Mouse (Mus musculus): ENCODE measurements around the gene Zfp51. TPM values are rescaled to one million over a fixed set of nuclear protein-coding genes. Genes with fewer than 3 reads are reported as not detected.
"Not testable (repeated sequence)": the region's sequence is repeated elsewhere in the genome, so short reads cannot be mapped to it uniquely, and the experiment has no call there.

The Zfp51 gene
- polyA plus RNA-seq (2015; fragmentation: Nextera tagmentation; extraction: Ambion mirVana), result 13.5 and 15.3 TPM in 2 replicates

GRCm38 (mm10) chr17:21450138-21450704 is at the start of gene Zfp51:
TSS of gene Zfp51 (plus strand) at chr17:21450374.
- ATAC-seq (ENCODE audit: insufficient number of reproducible peaks, low FRiP score, low TSS enrichment, low read depth), result peak; percentile 99
- Histone ChIP-seq H3K9me3 (replicated peaks) (no peaks in the 10 kb centered on the region), H3K27ac (replicated peaks) (peak within 1 kb of the TSS; percentile 98), H3K4me2 (replicated peaks) (peak within 1 kb of the TSS; percentile 65), H3K4me1 (peaks cover 7% of the 10 kb centered on the region), H3K9ac (peak within 1 kb of the TSS; percentile 55), H3K36me3 (peaks cover 3% of the 10 kb centered on the region; the same call in 1 of the 2 replicates), H3K4me3 (replicated peaks) (peak within 1 kb of the TSS; percentile 66), H3K27me3 (no peaks in the 10 kb centered on the region)
- whole genome bisulfite sequencing, result under 1% methylated on average over 26 of the region's 26 CpGs

GRCm38 (mm10) chr17:21422664-21423599 is 27.2 kb upstream of the Zfp51 start, which contains the start of gene Zfp54:
TSS of gene Zfp54 (plus strand) at chr17:21423227.
- Histone ChIP-seq H3K4me1 (no peaks in the 10 kb centered on the region), H3K27me3 (no peaks in the 10 kb centered on the region), H3K27ac (replicated peaks) (peak within 1 kb of the TSS; percentile 83), H3K36me3 (no peaks in the 10 kb centered on the region), H3K4me2 (replicated peaks) (peak within 1 kb of the TSS; percentile 84), H3K4me3 (replicated peaks) (peak within 1 kb of the TSS; percentile 48), H3K9ac (peak within 1 kb of the TSS; percentile 26; the same call in 1 of the 2 replicates), H3K9me3 (replicated peaks) (no peaks in the 10 kb centered on the region)
- ATAC-seq (ENCODE audit: insufficient number of reproducible peaks, low FRiP score, low TSS enrichment, low read depth), result peak; percentile 96
- 1% methylated on average over 22 of the region's 22 CpGs for WGBS

- 77% methylated on average over 9 of the region's 9 CpGs for WGBS
- ATAC-seq (ENCODE audit: insufficient number of reproducible peaks, low FRiP score, low TSS enrichment, low read depth), result not testable (repeated sequence)
Observed at GRCm38 (mm10) chr17:21438806-21439400, 11.3 kb upstream of the Zfp51 start.

GRCm38 (mm10) chr17:21449669-21450068 is 505 bp upstream of the Zfp51 start:
- peaks cover 7% of the 10 kb centered on the region for H3K4me1 ChIP-seq
- WGBS, result 1% methylated on average over 3 of the region's 3 CpGs
- peaks cover 3% of the 10 kb centered on the region; the same call in 1 of the 2 replicates for H3K36me3 ChIP-seq
- peak overlapping the region; percentile 15; the same call in 1 of the 2 replicates for H3K9ac ChIP-seq
- H3K27ac ChIP-seq (replicated peaks), result peak overlapping the region; percentile 98
- H3K27me3 ChIP-seq, result no peaks in the 10 kb centered on the region
- peak overlapping the region; percentile 66 for H3K4me3 ChIP-seq (replicated peaks)
- H3K9me3 ChIP-seq (replicated peaks), result no peaks in the 10 kb centered on the region
- peak; percentile 75 for ATAC-seq (ENCODE audit: insufficient number of reproducible peaks, low FRiP score, low TSS enrichment, low read depth)
- H3K4me2 ChIP-seq (replicated peaks), result peak overlapping the region; percentile 65

More at GRCm38 (mm10) chr17:21438806-21439400, 11.3 kb upstream of the Zfp51 start:
- H3K4me3 ChIP-seq (replicated peaks); H3K9ac ChIP-seq; H3K4me2 ChIP-seq (replicated peaks); H3K27me3 ChIP-seq; H3K9me3 ChIP-seq (replicated peaks); H3K4me1 ChIP-seq; H3K27ac ChIP-seq (replicated peaks); H3K36me3 ChIP-seq: not testable (repeated sequence)

GRCm38 (mm10) chr17:21463550-21463949 is 13.4 kb downstream of the Zfp51 start:
- H3K36me3 ChIP-seq, result peaks cover 38% of the 10 kb centered on the region
- H3K4me1 ChIP-seq, result no peaks in the 10 kb centered on the region
- WGBS, result 89% methylated on average over 5 of the region's 5 CpGs
- H3K4me3 ChIP-seq (replicated peaks), result no peak overlapping the region
- H3K4me2 ChIP-seq (replicated peaks), result no peak overlapping the region
- no peak overlapping the region for H3K27ac ChIP-seq (replicated peaks)
- ATAC-seq (ENCODE audit: insufficient number of reproducible peaks, low FRiP score, low TSS enrichment, low read depth), result no peak
- no peaks in the 10 kb centered on the region for H3K9me3 ChIP-seq (replicated peaks)
- no peaks in the 10 kb centered on the region for H3K27me3 ChIP-seq
- H3K9ac ChIP-seq, result no peak overlapping the region

- Histone ChIP-seq H3K27ac (replicated peaks) (no peak overlapping the region), H3K36me3 (no peaks in the 10 kb centered on the region), H3K27me3 (no peaks in the 10 kb centered on the region), H3K4me3 (replicated peaks) (no peak overlapping the region), H3K4me2 (replicated peaks) (no peak overlapping the region), H3K9me3 (replicated peaks) (no peaks in the 10 kb centered on the region), H3K4me1 (peaks cover 11% of the 10 kb centered on the region), H3K9ac (no peak overlapping the region)
- WGBS, result 60% methylated on average over 3 of the region's 3 CpGs
- no peak for ATAC-seq (ENCODE audit: insufficient number of reproducible peaks, low FRiP score, low TSS enrichment, low read depth)
Observed at GRCm38 (mm10) chr17:21472032-21472652, 22.0 kb downstream of the Zfp51 start.

- no peak for ATAC-seq (ENCODE audit: insufficient number of reproducible peaks, low FRiP score, low TSS enrichment, low read depth)
- Histone ChIP-seq H3K9me3 (replicated peaks) (no peaks in the 10 kb centered on the region), H3K4me2 (replicated peaks) (no peak overlapping the region), H3K4me1 (peaks cover 11% of the 10 kb centered on the region), H3K36me3 (no peaks in the 10 kb centered on the region), H3K27ac (replicated peaks) (peak overlapping the region; percentile 53), H3K27me3 (no peaks in the 10 kb centered on the region), H3K9ac (no peak overlapping the region), H3K4me3 (replicated peaks) (no peak overlapping the region)
- 43% methylated on average over 2 of the region's 2 CpGs for WGBS
Observed at GRCm38 (mm10) chr17:21472653-21473307, 22.6 kb downstream of the Zfp51 start.

- WGBS, result 15% methylated on average over 14 of the region's 14 CpGs
Observed at GRCm38 (mm10) chr17:21473362-21474190, 23.4 kb downstream of the Zfp51 start.

GRCm38 (mm10) chr17:21474729-21475128 is 24.6 kb downstream of the Zfp51 start:
- not testable (repeated sequence) for H3K27ac ChIP-seq (replicated peaks); ATAC-seq (ENCODE audit: insufficient number of reproducible peaks, low FRiP score, low TSS enrichment, low read depth); H3K4me2 ChIP-seq (replicated peaks); H3K4me3 ChIP-seq (replicated peaks); H3K9ac ChIP-seq; H3K9me3 ChIP-seq (replicated peaks); H3K36me3 ChIP-seq; H3K27me3 ChIP-seq
- H3K4me1 ChIP-seq, result peaks cover 11% of the 10 kb centered on the region
- WGBS, result 13% methylated on average over 10 of the region's 10 CpGs

More at GRCm38 (mm10) chr17:21473362-21474190, 23.4 kb downstream of the Zfp51 start:
- Histone ChIP-seq H3K9ac (no peak overlapping the region), H3K4me2 (replicated peaks) (0 out of 2 replicates have a peak overlapping the region, but pooled peaks have one; percentile 17), H3K9me3 (replicated peaks) (no peaks in the 10 kb centered on the region), H3K27ac (replicated peaks) (peak overlapping the region; percentile 53), H3K4me3 (replicated peaks) (no peak overlapping the region), H3K36me3 (no peaks in the 10 kb centered on the region), H3K27me3 (no peaks in the 10 kb centered on the region), H3K4me1 (peaks cover 11% of the 10 kb centered on the region)
- ATAC-seq (ENCODE audit: insufficient number of reproducible peaks, low FRiP score, low TSS enrichment, low read depth), result peak; percentile 47; the same call in 1 of the 2 replicates

- not testable (repeated sequence) for H3K36me3 ChIP-seq; H3K9me3 ChIP-seq (replicated peaks); H3K4me2 ChIP-seq (replicated peaks); H3K27ac ChIP-seq (replicated peaks); H3K9ac ChIP-seq; H3K27me3 ChIP-seq; H3K4me3 ChIP-seq (replicated peaks); ATAC-seq (ENCODE audit: insufficient number of reproducible peaks, low FRiP score, low TSS enrichment, low read depth)
- WGBS, result 92% methylated on average over 1 of the region's 1 CpGs
- H3K4me1 ChIP-seq, result peaks cover 11% of the 10 kb centered on the region
Observed at GRCm38 (mm10) chr17:21475290-21475689, 25.1 kb downstream of the Zfp51 start.

Data from embryonic facial prominence, embryonic 15.5 days (tissue).